Mouse (Mus musculus) lung, adult 2 months (tissue): ENCODE data around the gene 1110002E22Rik. TPM values are rescaled to one million over a fixed set of nuclear protein-coding genes. Genes with fewer than 3 reads are reported as not detected.

ENCODE experiments used
- DNase-seq: peaks from one replicate; pipeline ENCODE4 v3.0.0; 2022
- H3K4me1 ChIP-seq: fragments of 200-500 bp; 2 replicates; pipeline ENCODE4 v1.6.1; 2011; ENCODE audit warnings: low read length; ENCODE audit not compliant: control insufficient read depth, insufficient read depth
- H3K4me3 ChIP-seq: fragments of 200-500 bp; replicated peaks from 2 replicates; pipeline ENCODE3; 2011; ENCODE audit warnings: low read depth, mild to moderate bottlenecking, control low read depth, low read length; ENCODE audit errors: extremely low read depth
- CTCF ChIP-seq: fragments of 200-500 bp; IDR thresholded peaks from 2 replicates; pipeline ENCODE4 v1.5.1; 2011; ENCODE audit warnings: mild to moderate bottlenecking, low read length, control low read depth; ENCODE audit not compliant: insufficient read depth
- POLR2A ChIP-seq: fragments of 200-500 bp; IDR thresholded peaks from 2 replicates; pipeline ENCODE4 v1.6.1; 2011; ENCODE audit warnings: low read depth, mild to moderate bottlenecking, control low read depth, low read length, borderline replicate concordance; ENCODE audit errors: extremely low read depth
- WGBS: fragments of 180-500 bp; shearing (Covaris S2); methylation state at CpG from one replicate; pipeline ENCODE4 v1.1.7; 2018; 5-methylcytosine and 5-hydroxymethylcytosine counted together
- polyA plus RNA-seq: library from polyadenylated mRNA; depleted of rRNA; stranded (reverse); fragments of >200 nt; gene quantifications from 2 replicates; pipeline ENCODE4 v1.2.3, GENCODE M21; 2012

Gene 1110002E22Rik
- polyA plus RNA-seq, 1 experiment = 2.3 TPM

- H3K4me3 ChIP-seq = no peak overlapping the region
- 78% methylated on average over 1 of the region's 1 CpGs for WGBS
- TF ChIP-seq POLR2A (no peak), CTCF (no peak)
- no peak for DNase-seq
- no peaks in the 10 kb centered on the region for H3K4me1 ChIP-seq
Observed at GRCm38 (mm10) chr3:138097718-138098117, 32.9 kb downstream of the 1110002E22Rik start.

DNA sequence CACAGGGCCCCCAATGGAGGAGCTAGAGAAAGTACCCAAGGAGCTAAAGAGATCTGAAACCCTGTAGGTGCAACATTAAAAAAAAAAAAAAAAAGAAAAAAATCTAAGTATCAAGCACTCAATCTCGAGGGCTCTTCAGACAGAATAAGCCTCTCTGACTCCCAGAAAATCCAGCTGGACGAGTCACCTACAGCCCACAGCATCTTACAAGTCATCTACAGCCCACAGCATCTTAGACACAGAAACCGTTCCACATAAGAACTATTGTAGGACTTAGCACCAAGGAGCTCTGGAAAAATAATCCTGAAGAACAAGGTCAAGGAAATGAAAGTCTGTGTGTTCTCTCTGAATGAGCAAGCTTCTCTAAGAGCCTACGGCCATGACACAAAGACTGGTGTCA is 37.1 kb downstream of the 1110002E22Rik start:
- 72% methylated on average over 4 of the region's 4 CpGs for WGBS
- no peak overlapping the region for H3K4me3 ChIP-seq
- H3K4me1 ChIP-seq = no peaks in the 10 kb centered on the region
- no peak for TF ChIP-seq CTCF
- TF ChIP-seq POLR2A = no peak
- DNase-seq = no peak

GRCm38 (mm10) chr3:138103690-138104089 is 38.8 kb downstream of the 1110002E22Rik start:
- 84% methylated on average over 4 of the region's 4 CpGs for WGBS
- TF ChIP-seq CTCF (no peak), POLR2A (no peak)

GRCm38 (mm10) chr3:138105056-138105455 is 40.2 kb downstream of the 1110002E22Rik start:
- TF ChIP-seq CTCF (no peak), POLR2A (no peak)
- Histone ChIP-seq H3K4me1 (no peaks in the 10 kb centered on the region), H3K4me3 (no peak overlapping the region)
- no peak for DNase-seq
- WGBS = 59% methylated on average over 5 of the region's 5 CpGs

More at GRCm38 (mm10) chr3:138103690-138104089, 38.8 kb downstream of the 1110002E22Rik start:
- H3K4me3 ChIP-seq = no peak overlapping the region
- no peaks in the 10 kb centered on the region for H3K4me1 ChIP-seq
- no peak for DNase-seq

- Histone ChIP-seq H3K4me3 (no peak overlapping the region), H3K4me1 (no peaks in the 10 kb centered on the region)
- DNase-seq = no peak
- WGBS = 88% methylated on average over 10 of the region's 10 CpGs
- no peak for TF ChIP-seq POLR2A
- TF ChIP-seq CTCF = no peak
Observed at GRCm38 (mm10) chr3:138106887-138107286, 42.0 kb downstream of the 1110002E22Rik start.

DNA sequence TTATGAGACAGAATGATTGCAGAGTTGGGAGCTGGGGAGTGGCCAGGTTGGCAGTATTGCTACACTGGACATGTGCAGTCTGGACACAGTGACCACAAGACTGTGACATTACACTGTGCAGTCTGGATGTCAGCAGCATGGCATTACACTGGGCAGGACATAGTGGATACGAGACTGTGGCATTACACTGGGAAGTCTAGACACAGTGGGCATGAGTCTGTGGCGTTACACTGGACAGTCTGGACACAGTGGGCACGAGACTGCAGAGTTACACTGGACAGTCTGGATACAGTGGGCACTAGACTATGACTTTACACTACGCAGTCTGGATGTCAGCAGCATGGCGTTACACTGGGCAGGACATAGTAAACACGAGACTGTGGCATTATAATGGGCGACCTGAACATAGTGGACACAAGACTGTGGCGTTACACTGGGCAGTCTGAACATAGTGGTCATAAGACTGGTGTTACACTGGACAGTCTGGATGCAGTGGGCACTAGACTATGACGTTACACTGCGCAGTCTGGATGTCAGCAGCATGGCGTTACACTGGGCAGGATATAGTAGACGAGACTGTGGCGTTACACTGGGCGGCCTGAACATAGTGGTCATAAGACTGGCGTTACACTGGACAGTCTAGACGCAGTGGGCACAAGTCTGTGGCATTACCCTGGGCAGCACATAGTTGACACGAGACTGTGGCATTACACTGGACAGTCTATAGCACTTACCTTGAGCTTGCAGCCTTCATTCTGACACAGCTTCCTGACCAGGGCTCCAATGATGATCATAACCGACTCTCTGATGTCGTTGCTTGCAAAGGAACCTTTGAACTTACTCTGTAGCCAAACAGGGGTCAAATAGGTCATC is 46.3 kb downstream of the 1110002E22Rik start:
- H3K4me3 ChIP-seq = no peak overlapping the region
- WGBS = 87% methylated on average over 19 of the region's 19 CpGs

DNA sequence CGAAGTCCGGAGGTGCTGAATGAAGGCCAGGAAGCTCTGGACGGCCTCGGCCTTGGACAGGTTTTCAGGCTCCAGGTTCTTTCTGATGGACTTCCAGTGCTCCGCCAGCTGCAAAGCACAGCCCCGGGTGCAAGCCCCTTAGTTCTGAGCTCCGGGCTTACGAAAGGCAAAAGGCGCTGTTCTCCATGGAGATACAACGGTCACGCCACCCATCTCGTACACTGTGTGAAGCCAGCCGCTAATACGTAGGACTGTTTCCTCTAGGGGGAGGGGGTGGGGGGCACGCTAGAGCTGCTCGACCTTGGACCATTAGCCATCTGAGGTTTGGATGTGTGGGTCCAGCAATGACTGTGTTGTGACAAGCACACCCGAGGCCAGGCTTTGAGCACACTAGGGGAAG is 49.3 kb downstream of the 1110002E22Rik start:
- TF ChIP-seq CTCF = no peak
- TF ChIP-seq POLR2A = no peak
- Histone ChIP-seq H3K4me3 (no peak overlapping the region), H3K4me1 (no peaks in the 10 kb centered on the region)
- DNase-seq = no peak
- WGBS = 82% methylated on average over 17 of the region's 17 CpGs

More for the DNA sequence above, 46.3 kb downstream of the 1110002E22Rik start:
- TF ChIP-seq POLR2A = no peak
- no peak for TF ChIP-seq CTCF
- no peaks in the 10 kb centered on the region for H3K4me1 ChIP-seq
- DNase-seq = no peak

DNA sequence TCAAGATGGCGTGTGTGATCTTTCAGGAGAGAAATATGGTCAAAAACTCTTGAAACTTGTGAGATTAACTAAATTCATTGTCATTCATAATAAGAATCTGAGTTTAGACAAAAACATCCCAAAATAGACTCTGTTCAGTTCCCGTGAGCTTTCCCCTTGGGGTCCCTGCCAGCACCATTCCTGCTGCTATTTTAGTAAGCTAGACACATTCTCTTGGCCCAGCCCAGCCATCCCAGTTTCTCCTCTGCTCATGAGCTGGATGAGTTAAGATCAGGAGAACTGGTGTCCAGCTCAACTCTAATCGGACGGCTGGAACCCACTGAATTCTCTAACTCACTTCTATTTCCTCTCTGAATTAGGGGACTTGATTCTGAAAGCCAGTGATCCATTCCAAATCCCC is 52.0 kb downstream of the 1110002E22Rik start:
- 80% methylated on average over 4 of the region's 4 CpGs for WGBS
- no peak overlapping the region for H3K4me3 ChIP-seq
- no peaks in the 10 kb centered on the region for H3K4me1 ChIP-seq
- no peak for DNase-seq
- no peak for TF ChIP-seq CTCF
- no peak for TF ChIP-seq POLR2A

GRCm38 (mm10) chr3:138118392-138118791 is 53.5 kb downstream of the 1110002E22Rik start:
- no peak overlapping the region for H3K4me3 ChIP-seq
- DNase-seq = no peak
- no peaks in the 10 kb centered on the region for H3K4me1 ChIP-seq
- TF ChIP-seq CTCF (no peak), POLR2A (no peak)
- 44% methylated on average over 6 of the region's 6 CpGs for WGBS

GRCm38 (mm10) chr3:138118831-138119230 is 54.0 kb downstream of the 1110002E22Rik start:
- Histone ChIP-seq H3K4me3 (no peak overlapping the region), H3K4me1 (no peaks in the 10 kb centered on the region)
- 61% methylated on average over 14 of the region's 14 CpGs for WGBS
- no peak for DNase-seq
- no peak for TF ChIP-seq POLR2A
- TF ChIP-seq CTCF = no peak
